ENCODE assay signal across 10 mouse cellular contexts in genomic region chr11:102211936-102212341, GRCm38 (mm10). TPM values are rescaled to one million over a fixed set of nuclear protein-coding genes. Genes with fewer than 3 reads are reported as not detected.
DNase-seq lines count a peak whose midpoint lies in the region; ATAC-seq lines count a peak whose summit lies in the region.
"Had no signal": no experiment of that assay in that cellular context is flagged by ENCODE, and none has a peak within 500 bp of the region (broad histone marks: within the 10 kb centered on the region; RNA-seq: fewer than 3 reads in every experiment).

No protein-coding gene starts in this region.

- 66% methylated on average over 18 of the region's 18 CpGs for WGBS in forebrain, embryonic 13.5 days
- 41% methylated on average over 18 of the region's 18 CpGs for WGBS in forebrain, embryonic 16.5 days
- 43% methylated on average over 18 of the region's 18 CpGs for WGBS in embryonic facial prominence, embryonic 14.5 days

- intact Hi-C loops in heart, postnatal 14 days (cut with DNase I), result loop anchor here (2.0 kb wide), 1 partner anchor 17 kb away; no protein-coding TSS in a partner anchor
- intact Hi-C loops in left cerebral cortex, postnatal 25 days (cut with DNase I), result no loop called here

- peaks cover 10% of the 10 kb centered on the region for H3K36me3 ChIP-seq in forebrain, embryonic 13.5 days (ENCODE audit: poor library complexity, severe bottlenecking)
- no peaks in the 10 kb centered on the region for H3K36me3 ChIP-seq in forebrain, embryonic 16.5 days (ENCODE audit: control insufficient read depth, insufficient read depth)
- H3K36me3 ChIP-seq in embryonic facial prominence, embryonic 14.5 days (ENCODE audit: control insufficient read depth, insufficient read depth, low read length), result no peaks in the 10 kb centered on the region
- H3K36me3 ChIP-seq: lung, embryonic 15.5 days had no signal

- H3K4me2 ChIP-seq in forebrain, embryonic 13.5 days, result no peak overlapping the region
- no peak overlapping the region for H3K4me2 ChIP-seq in forebrain, embryonic 16.5 days (ENCODE audit: low read length)
- H3K4me2 ChIP-seq in embryonic facial prominence, embryonic 14.5 days (ENCODE audit: low read depth, low read length), result no peak overlapping the region
- H3K4me2 ChIP-seq: lung, embryonic 15.5 days had no signal

- H3K9ac ChIP-seq in forebrain, embryonic 13.5 days, result no peak overlapping the region; the same call in 1 of the 2 replicates
- H3K9ac ChIP-seq in forebrain, embryonic 16.5 days (replicated peaks; ENCODE audit: low read depth, low read length), result no peak overlapping the region
- no peak overlapping the region; the same call in 1 of the 2 replicates for H3K9ac ChIP-seq in embryonic facial prominence, embryonic 14.5 days (ENCODE audit: low read depth, low read length)
- H3K9ac ChIP-seq: lung, embryonic 15.5 days had no signal

- no peaks in the 10 kb centered on the region for H3K27me3 ChIP-seq in forebrain, embryonic 13.5 days
- H3K27me3 ChIP-seq in forebrain, embryonic 16.5 days (replicated peaks; ENCODE audit: control insufficient read depth, insufficient read depth, low read length), result no peaks in the 10 kb centered on the region
- H3K27me3 ChIP-seq in embryonic facial prominence, embryonic 14.5 days (replicated peaks; ENCODE audit: control insufficient read depth, insufficient read depth, low read length), result no peaks in the 10 kb centered on the region
- H3K27me3 ChIP-seq: lung, embryonic 15.5 days had no signal

- H3K27ac ChIP-seq in forebrain, embryonic 13.5 days, result 0 out of 2 replicates have a peak overlapping the region, but pooled peaks have one; percentile 32
- no peak overlapping the region for H3K27ac ChIP-seq in forebrain, embryonic 16.5 days (ENCODE audit: low read length)
- H3K27ac ChIP-seq in embryonic facial prominence, embryonic 14.5 days (replicated peaks; ENCODE audit: low read depth, low read length), result peak overlapping the region; percentile 44

- peaks cover 83% of the 10 kb centered on the region for H3K4me1 ChIP-seq in forebrain, embryonic 13.5 days
- H3K4me1 ChIP-seq in forebrain, embryonic 16.5 days (replicated peaks; ENCODE audit: control insufficient read depth, insufficient read depth, low read length), result peaks cover 74% of the 10 kb centered on the region
- H3K4me1 ChIP-seq in embryonic facial prominence, embryonic 14.5 days (ENCODE audit: control insufficient read depth, insufficient read depth, low read length), result peaks cover 54% of the 10 kb centered on the region

- no peaks in the 10 kb centered on the region for H3K9me3 ChIP-seq in forebrain, embryonic 13.5 days (replicated peaks)
- no peaks in the 10 kb centered on the region for H3K9me3 ChIP-seq in forebrain, embryonic 16.5 days (ENCODE audit: control insufficient read depth, low read length)
- no peaks in the 10 kb centered on the region for H3K9me3 ChIP-seq in embryonic facial prominence, embryonic 14.5 days (ENCODE audit: control insufficient read depth, low read length)
- H3K9me3 ChIP-seq: lung, embryonic 15.5 days had no signal

- no peak overlapping the region for H3K4me3 ChIP-seq in forebrain, embryonic 13.5 days
- no peak overlapping the region for H3K4me3 ChIP-seq in forebrain, embryonic 16.5 days (replicated peaks; ENCODE audit: low read length)
- H3K4me3 ChIP-seq in embryonic facial prominence, embryonic 14.5 days (ENCODE audit: low read depth, low read length), result no peak overlapping the region
- H3K4me3 ChIP-seq: lung, embryonic 15.5 days; myocyte had no signal

- ATAC-seq in forebrain, embryonic 13.5 days, result no peak
- no peak for ATAC-seq in forebrain, embryonic 16.5 days
- ATAC-seq in embryonic facial prominence, embryonic 14.5 days (ENCODE audit: low read depth), result peak; percentile 41; the same call in 1 of the 2 replicates

- DNase-seq in kidney, postnatal 25 days, result peak; percentile 46 to 57
- DNase-seq in kidney, postnatal 4 days, result no peak
- peak; percentile 86 for DNase-seq in embryonic facial prominence, embryonic 14.5 days (ENCODE audit: low spot score)
- peak; percentile 57 to 68 for DNase-seq in heart, postnatal 14 days
- DNase-seq in ovary, postnatal 36 days (ENCODE audit: low spot score), result no peak
- DNase-seq in left cerebral cortex, postnatal 25 days (ENCODE audit: low spot score in 2 of 2), result no peak

RNA-seq across cellular contexts. Expression of gene Hdac5, which starts 18.0 kb away (rescaled TPM):
- 88.2 TPM in 2 replicates for polyA plus RNA-seq in forebrain, embryonic 13.5 days (2015; fragmentation: Nextera tagmentation; extraction: Ambion mirVana)
- polyA plus RNA-seq in forebrain, embryonic 16.5 days (2015; fragmentation: Nextera tagmentation; extraction: Ambion mirVana), result 124 and 136 TPM in 2 replicates
- polyA plus RNA-seq in embryonic facial prominence, embryonic 14.5 days (2014; fragmentation: Nextera tagmentation; extraction: Ambion mirVana), result 44.0 and 47.2 TPM in 2 replicates
- total RNA-seq in heart, postnatal 14 days (2021), result 100 to 1,000 TPM; 122 to 138 TPM
- 100 to 1,000 TPM; 243 to 261 TPM for total RNA-seq in left cerebral cortex, postnatal 25 days (2021)

RNA-seq across cellular contexts. Expression of gene G6pc3, which starts 22.5 kb away (rescaled TPM):
- polyA plus RNA-seq in forebrain, embryonic 13.5 days (2015; fragmentation: Nextera tagmentation; extraction: Ambion mirVana), result 21.5 and 25.6 TPM in 2 replicates
- polyA plus RNA-seq in forebrain, embryonic 16.5 days (2015; fragmentation: Nextera tagmentation; extraction: Ambion mirVana), result 21.5 and 26.2 TPM in 2 replicates
- polyA plus RNA-seq in embryonic facial prominence, embryonic 14.5 days (2014; fragmentation: Nextera tagmentation; extraction: Ambion mirVana), result 27.9 and 29.3 TPM in 2 replicates
- total RNA-seq in heart, postnatal 14 days (2021), result 10 to 100 TPM; 35.0 to 35.7 TPM
- total RNA-seq in left cerebral cortex, postnatal 25 days (2021), result 10 to 100 TPM; 55.7 to 61.8 TPM

RNA-seq across cellular contexts. Expression of gene Lsm12, which starts 26.8 kb away (rescaled TPM):
- 155 and 158 TPM in 2 replicates for polyA plus RNA-seq in forebrain, embryonic 13.5 days (2015; fragmentation: Nextera tagmentation; extraction: Ambion mirVana)
- polyA plus RNA-seq in forebrain, embryonic 16.5 days (2015; fragmentation: Nextera tagmentation; extraction: Ambion mirVana), result 103 and 123 TPM in 2 replicates
- 92.9 and 98.4 TPM in 2 replicates for polyA plus RNA-seq in embryonic facial prominence, embryonic 14.5 days (2014; fragmentation: Nextera tagmentation; extraction: Ambion mirVana)
- total RNA-seq in heart, postnatal 14 days (2021), result 10 to 100 TPM; 44.4 to 47.6 TPM
- total RNA-seq in left cerebral cortex, postnatal 25 days (2021), result 10 to 100 TPM; 58.3 to 66.4 TPM

RNA-seq across cellular contexts. Expression of gene BC030867, which starts 36.7 kb away (rescaled TPM):
- polyA plus RNA-seq in forebrain, embryonic 13.5 days (2015; fragmentation: Nextera tagmentation; extraction: Ambion mirVana), result 11.0 and 13.7 TPM in 2 replicates
- polyA plus RNA-seq in forebrain, embryonic 16.5 days (2015; fragmentation: Nextera tagmentation; extraction: Ambion mirVana), result 5.4 and 5.5 TPM in 2 replicates
- 11.7 and 12.6 TPM in 2 replicates for polyA plus RNA-seq in embryonic facial prominence, embryonic 14.5 days (2014; fragmentation: Nextera tagmentation; extraction: Ambion mirVana)
- under 1 TPM; 0.74 to 0.83 TPM for total RNA-seq in heart, postnatal 14 days (2021)
- total RNA-seq in left cerebral cortex, postnatal 25 days (2021), result 1 to 10 TPM in 1 of 2 experiments, under 1 TPM in 1; 0.94 to 1.1 TPM

RNA-seq across cellular contexts. Expression of gene Tmem101, which starts 55.7 kb away (rescaled TPM):
- 35.6 and 39.0 TPM in 2 replicates for polyA plus RNA-seq in forebrain, embryonic 13.5 days (2015; fragmentation: Nextera tagmentation; extraction: Ambion mirVana)
- 43.9 and 44.7 TPM in 2 replicates for polyA plus RNA-seq in forebrain, embryonic 16.5 days (2015; fragmentation: Nextera tagmentation; extraction: Ambion mirVana)
- polyA plus RNA-seq in embryonic facial prominence, embryonic 14.5 days (2014; fragmentation: Nextera tagmentation; extraction: Ambion mirVana), result 30.0 and 31.1 TPM in 2 replicates
- 10 to 100 TPM; 14.5 TPM for total RNA-seq in heart, postnatal 14 days (2021)
- total RNA-seq in left cerebral cortex, postnatal 25 days (2021), result 10 to 100 TPM; 24.8 to 28.0 TPM

Comparison
In these comparisons a context has a peak if more than half of its experiments do, and no peak if none do; other contexts are left out.
1. DNase-seq: peak in kidney, postnatal 25 days (2 of 2), embryonic facial prominence, embryonic 14.5 days (single experiment) and heart, postnatal 14 days (2 of 2); none in kidney, postnatal 4 days (0 of 2), ovary, postnatal 36 days (single experiment) and left cerebral cortex, postnatal 25 days (0 of 2).